Mouse (Mus musculus): Measurements from ENCODE around the gene Gldc.

GRCm38 (mm10) chr19:30179979-30180378 is 4.8 kb upstream of the Gldc start:
- TF ChIP-seq POLR2A (IDR thresholded peaks at IDR 0.05; ENCODE audit: low read depth, low read length) (no peak), CTCF (IDR thresholded peaks at IDR 0.05; ENCODE audit: borderline replicate concordance, insufficient read depth, low read length) (no peak)
